Mouse (Mus musculus) lung, postnatal 10 days (tissue): Measurements from ENCODE around the gene Gan.
A peak's percentile ranks its signal among the peaks of the same experiment; 100 is the strongest.

Experiments used
- DNase-seq: peaks from one replicate; pipeline ENCODE4 v3.0.0; 2021

The Gan gene

DNA sequence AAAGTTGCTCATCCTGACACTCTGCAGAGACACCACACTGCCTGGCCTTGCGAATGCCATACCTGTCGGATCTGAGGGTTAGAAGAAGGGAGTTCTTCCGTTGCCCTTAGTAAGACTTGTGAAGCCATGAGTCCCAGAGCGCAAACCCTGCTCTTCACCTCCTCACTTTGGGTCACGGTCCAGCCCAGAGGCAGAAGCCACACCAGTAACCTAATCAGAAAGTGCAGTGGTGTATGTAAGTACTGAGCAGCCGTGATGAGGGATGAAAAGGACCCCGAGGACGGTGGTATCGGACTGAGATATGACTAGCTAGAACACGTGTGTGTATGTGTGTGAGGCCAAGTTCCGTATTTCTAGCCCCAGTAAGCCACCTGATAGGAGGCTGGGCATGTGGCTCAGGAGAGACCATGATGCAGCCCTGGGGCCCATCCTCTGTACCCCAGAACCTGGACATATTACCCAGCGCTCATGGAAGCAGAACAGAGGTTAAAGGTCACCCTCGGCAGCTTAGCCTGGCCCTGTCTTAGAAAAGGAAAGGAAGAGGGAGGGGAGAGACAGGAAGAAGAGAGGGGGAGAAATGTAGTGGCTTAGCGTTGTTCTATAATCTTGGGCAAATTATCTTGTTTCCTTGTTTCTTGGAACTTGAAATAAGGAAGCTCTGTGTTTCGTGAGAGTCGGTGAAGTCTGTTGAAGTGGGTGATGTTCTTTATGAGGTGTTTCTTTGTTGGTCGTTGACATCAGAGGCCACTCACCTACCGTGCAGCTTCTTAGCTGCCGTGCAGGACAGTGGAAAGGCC, 43.5 kb downstream of the Gan start:
- no peak for DNase-seq

DNA sequence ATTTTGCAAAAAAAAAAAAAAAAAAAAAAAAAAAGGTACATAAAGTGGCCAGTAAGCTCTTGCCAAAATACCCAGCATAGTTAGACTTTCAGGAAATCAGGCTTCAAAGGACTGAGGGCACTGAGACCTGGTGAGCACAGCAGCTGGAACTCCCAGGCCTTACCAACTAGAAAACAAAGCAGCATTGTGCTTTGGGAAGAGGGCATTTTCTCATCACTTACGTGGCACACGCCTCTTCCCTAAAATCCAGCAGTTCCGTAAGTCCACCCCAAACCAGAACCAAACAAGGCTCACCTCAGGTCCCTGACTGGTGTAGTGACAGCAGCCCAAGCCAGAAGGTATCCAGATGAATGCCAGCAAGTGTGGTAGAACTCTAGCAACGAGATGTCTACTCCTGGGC, 45.1 kb downstream of the Gan start:
- DNase-seq = no peak

DNA sequence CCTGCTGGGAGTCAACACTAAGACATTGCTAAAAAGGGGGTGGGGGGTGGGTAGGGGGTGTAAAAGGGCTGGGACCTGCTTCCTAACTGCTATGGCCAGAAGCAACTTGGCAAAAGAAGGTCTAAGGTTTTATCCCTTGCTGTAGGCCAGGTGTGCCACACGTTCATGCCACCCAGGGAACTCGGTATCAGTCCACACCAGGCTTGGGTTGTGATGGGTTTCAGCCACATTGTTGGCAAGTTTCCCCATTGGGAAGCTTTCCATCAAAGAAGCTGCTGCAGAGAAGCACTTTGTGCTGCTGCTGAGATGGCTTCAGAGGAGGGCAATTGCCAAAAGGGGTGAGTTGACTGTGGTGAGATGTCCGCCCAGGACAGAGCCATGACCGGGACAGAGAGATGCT, 47.9 kb downstream of the Gan start:
- DNase-seq = peak; percentile 38

DNA sequence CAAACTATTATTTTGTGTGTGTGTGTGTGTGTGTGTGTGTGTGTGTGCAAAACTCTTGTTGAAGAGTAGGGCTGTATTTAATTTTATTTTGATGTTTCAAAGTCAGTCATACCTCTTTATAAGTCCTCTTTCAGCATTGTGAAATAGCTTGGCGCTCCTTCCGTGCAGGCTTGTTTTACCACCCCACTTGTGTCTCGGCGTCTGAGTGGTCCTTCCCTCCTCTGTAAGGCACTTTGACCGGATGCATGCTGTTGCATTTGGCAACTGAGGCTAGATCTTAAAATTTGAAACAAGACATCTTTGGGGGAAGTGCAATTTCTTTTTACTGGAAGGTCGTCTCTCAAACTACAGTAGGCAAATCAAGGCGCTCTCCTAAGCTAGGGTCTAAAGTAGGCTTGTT, 48.7 kb downstream of the Gan start:
- peak; percentile 30 for DNase-seq

DNA sequence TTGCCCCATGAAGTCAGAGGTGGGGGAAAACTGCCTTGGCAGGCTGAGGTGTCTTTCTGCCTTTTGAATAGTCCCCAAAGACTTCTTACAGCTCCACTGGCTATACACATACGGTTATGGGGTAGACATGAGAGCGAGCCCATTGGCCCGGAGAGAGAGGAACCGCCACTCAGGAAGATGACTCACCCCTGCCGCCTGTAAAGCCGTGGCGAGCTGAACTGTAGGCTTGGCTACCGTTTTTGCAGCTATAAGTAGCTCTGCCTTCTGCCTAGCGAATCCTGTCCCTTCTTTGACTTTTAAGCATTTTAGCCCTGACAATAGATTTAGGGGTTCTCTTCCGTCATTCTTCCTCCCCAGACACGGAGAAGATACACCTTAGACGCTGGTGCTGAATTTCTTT, 51.2 kb downstream of the Gan start:
- no peak for DNase-seq

DNA sequence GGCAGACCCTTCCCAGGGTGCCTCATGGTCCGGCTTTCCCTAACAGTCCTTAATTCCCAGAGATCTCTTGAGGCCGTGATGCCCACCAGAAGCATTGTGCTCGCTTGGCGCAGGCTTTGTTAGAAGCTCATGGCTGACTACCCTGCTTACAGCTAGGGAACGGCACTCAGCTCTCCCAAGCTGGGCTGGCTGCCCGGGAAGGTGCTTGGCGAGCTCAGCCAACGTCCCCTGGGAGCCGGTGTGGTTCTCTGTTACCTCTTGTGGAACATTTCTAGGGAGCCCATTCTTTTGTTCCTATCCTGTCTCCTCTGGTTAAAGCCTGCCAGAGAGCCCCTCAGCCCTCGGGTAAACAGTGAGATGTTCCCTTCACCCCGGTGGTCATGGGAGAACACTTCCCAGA, 54.2 kb downstream of the Gan start:
- DNase-seq = no peak

DNA sequence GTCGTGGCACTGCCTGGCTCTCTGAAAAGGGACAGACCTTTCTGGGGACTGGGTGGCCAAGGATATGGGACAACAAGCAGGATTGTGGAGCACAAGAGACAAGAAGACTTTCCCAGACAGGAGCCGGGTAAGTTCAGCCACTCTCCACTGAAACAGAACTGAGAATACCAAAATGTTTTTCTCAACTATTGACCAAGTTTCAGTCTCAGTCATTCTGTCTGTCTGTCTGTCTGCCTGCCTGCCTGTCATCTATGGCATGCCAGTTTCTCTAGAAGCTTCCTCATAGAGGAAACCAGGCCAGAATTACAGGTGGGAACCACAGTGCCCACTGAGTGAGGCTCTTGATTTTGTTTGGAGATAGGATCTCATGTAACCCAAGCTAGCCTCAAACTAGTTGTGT, 59.8 kb downstream of the Gan start:
- DNase-seq = no peak

DNA sequence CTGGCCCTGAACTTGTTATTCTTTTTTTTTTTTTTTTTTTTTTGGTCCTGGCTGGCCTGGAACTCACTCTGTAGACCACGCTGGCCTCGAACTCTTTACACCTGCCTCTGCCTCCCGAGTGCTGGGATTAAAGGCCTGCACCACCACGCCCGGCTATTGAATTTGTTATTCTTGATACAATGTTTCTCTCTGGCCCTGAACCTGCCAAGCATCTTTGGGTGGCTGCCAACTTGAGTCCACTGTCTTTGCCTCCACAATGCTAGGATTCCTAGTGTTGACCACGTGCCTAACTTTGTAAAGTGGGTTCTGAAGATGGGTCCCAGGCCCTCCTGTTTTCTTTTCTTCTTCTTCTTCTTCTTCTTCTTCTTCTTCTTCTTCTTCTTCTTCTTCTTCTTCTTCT, 64.5 kb downstream of the Gan start:
- peak; percentile 40 for DNase-seq

DNA sequence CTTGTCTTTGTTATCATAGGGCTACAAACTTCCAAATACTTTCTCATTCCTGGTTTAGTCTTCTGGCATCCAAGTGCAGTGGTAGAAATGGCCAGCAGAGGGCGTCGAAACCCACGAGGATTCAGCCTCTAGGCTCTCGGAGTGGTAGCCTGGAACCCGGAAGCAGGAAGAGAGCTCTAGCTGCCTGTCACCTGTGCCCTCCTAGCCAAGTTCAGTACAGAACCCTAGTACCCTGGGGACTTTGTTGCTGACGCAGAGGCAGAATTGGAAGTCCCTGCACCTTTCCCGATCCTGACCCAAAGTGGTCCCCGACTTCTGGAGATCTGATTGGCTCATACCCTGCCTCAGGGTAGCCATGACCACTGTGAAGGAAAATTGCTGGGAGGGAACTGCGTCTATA, 66.7 kb downstream of the Gan start:
- DNase-seq = peak; percentile 92

DNA sequence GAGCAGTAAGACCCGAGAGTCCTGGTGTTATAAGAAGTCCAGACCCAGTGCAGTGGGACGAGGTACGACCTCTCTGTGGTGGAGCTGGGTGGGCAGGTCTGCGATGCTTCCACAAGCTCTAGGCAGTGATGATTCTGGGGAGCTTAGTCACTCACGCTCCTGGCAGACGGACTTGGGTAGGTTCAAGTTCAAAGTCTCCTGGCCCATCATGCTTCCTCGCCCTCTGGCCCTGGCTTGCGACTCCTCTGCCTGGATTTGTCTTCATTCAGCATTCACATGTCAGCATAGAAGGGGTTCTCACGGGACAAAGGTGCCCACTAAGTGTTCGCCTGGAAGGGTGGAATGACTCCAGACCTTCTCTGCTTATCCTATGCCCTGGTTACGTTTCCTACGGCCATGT, 68.4 kb downstream of the Gan start:
- DNase-seq = no peak

DNA sequence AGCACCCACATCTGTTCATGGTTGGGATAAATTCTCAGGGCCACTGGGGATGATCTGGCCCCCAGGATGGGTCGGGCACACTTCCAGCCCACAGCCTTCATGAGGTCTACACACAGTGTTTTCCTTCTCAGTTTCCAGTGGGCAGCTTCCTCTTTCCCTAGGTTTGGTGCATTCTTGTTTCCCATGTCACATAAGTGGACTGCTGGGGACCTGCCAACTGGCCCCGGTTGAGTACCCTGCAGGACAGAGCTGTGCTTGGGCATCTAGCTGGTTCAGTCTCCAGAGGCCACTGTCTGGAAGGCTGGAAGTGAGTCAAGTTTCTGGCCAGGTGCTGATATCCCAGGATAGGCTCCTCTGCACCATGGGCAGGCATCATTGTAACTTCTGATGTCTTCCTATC, 69.4 kb downstream of the Gan start:
- DNase-seq = peak; percentile 33

DNA sequence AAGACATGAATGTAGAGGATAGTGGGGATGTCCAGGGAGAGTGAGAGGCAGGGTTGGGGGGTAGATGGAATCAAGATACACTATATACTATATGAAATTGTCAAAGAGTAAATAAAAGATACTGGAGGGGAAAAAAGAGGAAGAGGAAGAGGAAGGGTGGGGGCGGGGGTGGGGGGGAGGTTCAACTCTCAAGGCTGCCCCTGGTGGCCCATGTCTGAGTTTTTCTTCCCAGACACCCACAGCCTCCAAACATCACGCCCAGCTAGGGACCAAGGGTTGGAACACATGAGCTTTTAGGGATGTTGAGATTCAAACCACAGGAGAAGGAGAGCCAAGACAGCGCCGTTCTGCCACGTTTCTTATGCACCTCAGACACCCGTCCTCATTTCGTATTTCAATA, 75.3 kb downstream of the Gan start:
- DNase-seq = no peak

DNA sequence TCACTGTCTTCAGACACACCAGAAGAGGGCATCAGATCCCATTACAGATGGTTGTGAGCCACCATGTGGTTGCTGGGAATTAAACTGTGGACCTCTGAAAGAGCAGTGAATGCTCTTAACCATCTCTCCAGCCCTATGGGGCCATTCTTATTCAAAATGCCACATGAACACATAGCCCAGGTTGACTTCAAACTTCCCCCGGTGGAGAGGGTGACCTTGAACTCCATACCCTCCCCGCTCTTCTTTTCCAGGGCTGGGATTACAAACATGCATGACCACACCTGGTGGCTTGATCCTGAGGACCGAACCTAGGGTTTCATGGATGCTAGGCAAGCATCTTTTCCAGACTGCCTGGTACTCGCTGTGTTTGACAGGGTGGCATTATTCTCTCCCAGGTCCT, 78.6 kb downstream of the Gan start:
- no peak for DNase-seq

DNA sequence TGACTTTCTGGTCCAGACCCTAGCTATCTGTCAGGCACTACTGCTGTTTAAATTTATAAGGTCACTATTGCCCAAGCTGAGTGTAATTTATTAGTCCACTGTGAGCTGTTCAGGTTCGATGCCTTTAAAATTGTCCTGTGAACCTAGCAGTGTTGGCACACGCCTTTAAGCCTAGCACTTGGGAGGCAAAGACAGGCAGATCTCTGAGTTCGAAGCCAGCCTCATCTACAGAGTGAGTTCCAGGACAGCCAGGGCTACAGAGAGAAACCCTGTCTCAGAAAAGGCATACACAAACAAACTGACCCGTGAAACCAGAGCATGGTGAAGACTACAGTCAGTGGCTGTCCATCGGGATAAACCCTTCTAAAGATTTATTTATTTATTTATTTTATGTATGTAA, 82.4 kb downstream of the Gan start:
- DNase-seq = no peak

DNA sequence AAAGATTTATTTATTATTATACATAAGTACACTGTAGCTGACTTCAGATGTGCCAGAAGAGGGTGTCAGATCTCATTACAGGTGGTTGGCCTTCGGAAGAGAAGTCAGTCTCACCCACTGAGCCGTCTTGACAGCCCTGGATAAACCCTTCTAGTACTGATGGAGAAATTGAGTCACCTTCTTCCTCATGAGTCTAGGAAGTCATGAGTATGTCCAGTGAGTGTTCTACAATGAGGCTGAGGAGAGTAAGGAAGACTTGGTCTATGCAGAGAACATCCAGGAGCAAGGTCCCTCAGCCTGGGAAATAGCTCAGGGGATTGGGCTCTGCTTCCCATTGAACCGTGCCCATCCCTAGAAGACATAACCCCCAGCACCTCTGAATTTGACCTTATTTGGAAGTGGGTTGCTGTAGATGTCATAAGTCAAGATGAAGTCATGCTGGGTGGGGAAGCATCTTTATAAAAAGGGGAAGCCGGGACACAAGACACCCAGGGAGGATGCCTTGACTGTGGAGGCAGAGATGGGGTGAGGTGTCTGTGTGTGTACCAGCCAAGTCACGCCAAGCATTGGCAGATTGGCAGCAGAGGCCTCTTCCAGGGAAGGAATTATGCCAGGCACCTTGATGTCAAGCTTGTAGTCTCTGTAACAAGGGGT, 83.0 kb downstream of the Gan start:
- DNase-seq = no peak

DNA sequence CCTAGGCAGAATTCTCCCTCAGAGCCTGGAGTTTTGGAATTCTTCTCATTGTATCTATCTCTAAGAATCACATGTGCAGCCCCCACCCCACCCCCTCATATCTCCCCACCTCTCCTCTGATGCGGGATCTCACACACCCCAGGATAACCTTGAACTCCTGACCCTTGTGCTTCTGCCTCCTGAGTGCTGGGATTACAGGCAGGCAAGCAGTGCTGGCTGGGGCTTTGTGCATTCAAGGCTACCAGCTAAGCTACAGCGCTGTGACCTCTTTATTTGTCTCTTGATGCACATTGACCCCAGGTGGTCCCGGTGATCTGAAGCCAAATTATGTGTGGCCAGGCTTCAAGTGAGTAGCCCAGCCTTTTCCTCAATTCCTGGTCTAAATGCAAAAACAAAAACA, 83.9 kb downstream of the Gan start:
- DNase-seq = no peak

DNA sequence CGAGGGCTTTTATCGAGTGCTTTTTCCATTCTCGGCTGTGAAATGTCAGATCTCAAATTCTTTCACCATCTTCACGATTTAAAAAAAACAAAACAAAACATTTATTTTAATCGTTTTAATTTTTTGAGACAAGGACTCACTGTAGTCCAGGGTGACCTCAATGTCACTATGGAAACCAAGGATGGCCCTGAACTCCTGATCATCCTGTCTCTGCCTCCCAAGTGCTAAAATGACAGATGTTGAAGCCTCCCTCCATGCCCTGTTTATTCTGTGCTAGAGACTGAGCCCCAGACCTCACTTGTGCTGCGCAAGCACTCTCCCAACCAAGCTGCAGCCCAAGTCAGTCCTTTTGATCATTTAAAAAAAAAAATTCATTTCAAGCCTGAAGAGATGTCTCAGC, 84.4 kb downstream of the Gan start:
- DNase-seq = no peak

DNA sequence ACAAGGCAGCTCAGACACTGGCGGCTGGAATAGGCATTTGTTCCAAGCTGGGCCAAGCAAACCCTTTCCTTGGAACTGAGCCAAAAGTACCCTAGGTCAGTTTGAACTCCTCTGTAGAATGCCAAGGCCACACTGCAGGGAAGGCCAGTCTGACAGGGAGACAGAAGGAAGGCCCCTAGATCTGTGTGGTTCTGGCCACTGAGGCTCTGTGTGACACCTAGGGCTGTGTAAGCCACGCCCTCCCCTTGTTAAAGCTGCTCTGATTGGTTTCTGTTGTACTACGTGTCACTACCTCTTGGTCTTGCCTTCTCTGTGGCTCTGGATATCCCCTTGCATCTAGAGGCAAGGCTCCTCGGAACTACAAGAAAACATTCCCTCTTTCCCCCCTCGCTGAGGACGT, 86.7 kb downstream of the Gan start:
- peak; percentile 19 for DNase-seq

DNA sequence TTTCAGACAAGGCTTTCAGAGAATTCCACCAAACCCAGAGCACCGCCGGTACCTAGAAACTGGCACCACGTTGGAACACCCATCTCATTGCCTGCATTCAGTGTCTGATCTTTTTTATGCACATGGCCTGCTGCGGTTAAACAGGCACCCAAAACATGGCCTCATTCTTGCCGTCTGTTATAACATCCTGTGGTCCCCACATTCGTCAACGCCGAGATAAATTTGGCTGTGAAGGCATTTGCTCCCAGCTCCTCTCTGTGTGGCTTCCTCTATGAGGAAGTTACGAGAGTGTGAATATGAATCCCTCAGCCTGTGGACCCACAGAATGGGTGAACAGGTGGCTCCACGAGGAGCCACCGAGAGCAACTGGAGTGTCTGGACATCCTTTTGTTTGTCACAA, 90.4 kb downstream of the Gan start:
- no peak for DNase-seq

DNA sequence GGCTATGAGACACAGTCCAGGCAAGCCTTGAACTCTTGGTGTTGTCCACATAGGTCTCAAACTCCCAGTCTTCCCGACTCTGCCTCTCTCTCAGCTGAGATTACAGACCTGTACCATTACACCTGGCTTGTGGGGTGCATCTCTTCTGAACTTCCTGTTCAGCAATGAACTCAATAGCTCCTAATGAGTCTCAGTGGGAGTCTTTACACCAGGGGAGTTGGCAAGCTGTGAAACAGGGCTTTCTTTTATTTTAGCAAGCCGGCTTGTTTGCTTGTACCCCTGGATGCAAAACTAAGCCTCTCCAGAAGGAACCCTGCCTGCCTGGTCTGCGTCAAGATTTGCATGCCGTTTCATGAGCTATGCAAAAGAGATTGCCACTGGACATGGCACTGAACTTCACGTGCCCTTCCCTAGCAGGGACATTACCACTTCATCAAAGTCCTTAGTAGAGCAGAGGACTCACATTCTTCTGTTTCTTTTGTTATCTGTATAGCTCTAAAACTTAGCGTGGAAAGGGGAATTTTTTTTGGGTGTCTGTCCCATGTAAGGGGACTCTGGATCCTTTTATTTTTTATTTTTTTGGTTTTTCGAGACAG, 93.2 kb downstream of the Gan start:
- no peak for DNase-seq

DNA sequence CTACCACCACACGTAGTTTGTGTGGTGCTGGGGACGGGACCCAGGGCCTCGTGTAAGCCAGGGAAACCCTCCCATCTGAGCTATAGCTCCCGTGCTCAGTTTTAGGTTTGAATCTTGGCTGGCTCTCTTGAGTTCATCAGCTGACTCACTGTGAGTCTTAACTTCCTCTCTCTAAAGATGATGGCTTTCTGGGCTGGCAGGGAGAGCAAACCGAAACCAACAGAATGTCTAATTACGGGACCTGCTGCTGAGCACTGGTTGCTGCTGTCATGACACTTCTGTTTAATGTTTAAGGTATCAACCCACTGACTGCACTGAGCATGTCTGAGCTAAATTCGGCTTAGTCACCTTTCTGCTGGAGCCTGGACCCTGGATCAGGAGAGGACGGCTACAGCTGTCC, 94.7 kb downstream of the Gan start:
- DNase-seq = no peak

DNA sequence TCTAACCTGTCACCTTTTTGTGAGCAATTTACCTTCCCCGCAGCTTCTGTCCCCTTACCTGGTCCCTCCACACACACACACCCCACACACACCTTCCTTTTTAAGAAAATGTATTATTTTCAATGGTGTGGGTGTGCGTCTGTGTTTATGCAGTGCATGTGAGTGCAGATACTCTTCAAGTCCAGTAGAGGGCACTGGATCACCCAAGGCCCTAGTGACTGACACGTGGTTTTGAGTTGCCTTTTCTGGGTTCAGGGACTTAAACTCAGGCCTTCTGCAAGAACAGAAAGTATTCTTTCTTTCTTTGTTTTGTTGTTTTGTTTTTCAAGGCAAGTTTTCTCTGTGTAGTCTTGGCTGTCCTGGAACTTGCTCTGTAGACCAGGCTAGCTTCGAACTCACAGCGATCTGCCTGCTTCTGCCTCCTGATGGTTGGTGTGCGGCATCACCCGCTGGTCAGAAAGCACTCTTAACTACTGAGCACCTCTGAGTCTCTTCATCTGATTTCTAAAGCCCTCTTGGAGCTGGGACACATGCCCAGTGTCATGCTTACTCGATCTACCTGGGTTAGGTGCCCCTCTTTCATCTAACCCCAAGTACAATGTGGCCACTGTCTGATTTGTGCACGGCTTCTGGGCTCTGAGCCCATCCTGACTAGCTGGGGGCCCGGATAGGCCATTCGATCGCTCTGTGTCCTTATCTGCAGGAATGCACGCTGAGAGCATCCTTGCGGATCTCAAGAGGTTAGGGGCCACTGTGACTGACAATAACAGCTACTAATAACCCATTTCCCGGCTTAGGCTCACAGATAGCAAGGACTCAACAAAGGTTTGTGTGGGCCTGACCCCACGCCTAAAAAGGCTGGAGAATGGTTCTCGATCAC, 95.7 kb downstream of the Gan start:
- no peak for DNase-seq

DNA sequence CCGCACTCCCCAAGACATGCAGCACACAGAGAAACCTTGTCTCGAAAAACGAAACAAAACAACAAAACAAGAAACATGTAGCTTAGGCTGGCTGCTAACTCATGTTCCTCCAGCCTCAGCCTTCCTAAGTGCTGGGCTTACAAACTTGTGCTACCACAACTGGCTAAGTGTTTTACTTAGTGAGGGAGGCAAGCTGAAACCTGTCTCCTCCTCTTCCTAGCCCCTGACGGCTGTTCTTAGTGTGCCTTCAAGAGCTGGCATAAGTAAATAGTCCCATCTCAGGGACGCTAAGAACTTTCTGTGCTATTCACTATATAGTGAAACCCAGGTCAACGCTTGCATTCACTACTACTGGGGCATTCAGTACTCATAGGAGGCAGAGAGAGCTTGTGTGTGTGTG, 96.6 kb downstream of the Gan start:
- no peak for DNase-seq
